Mouse (Mus musculus): ENCODE measurements around the gene 6720489N17Rik.
"Not testable (repeated sequence)": the region's sequence is repeated elsewhere in the genome, so short reads cannot be mapped to it uniquely, and the experiment has no call there.

6720489N17Rik gene

DNA sequence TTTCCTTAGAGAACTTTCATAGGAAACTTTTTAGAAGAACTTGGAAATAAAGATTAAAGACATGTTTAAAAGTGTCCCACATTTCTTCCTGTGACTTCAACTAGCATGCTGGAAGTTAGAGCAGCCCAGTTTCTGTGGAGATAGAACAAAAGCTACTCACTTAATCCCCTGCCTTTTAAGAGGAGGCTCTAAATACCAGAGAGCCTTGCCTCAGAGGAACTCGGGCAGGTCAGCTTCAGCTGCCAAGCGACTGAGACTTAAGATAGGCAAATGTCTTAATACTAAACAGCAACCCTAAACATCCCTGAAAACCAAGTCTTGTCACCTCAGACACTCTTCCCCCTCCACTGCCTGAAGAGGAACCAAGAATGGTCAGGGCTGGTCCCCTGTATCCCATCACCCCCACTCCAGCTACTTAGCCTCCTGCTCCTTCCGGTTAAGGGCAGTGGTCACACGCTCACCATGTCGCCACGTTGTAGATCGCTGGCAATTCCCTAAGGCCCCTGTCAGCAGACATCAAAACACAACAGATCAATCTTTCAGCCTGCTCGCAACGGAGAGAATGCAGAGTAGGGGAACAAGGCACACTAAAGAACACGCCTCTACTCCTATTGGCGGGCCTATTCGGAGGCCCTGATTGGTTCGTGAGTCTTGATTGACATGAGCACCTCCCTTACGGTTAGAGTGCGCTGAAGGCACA is at the start of gene 6720489N17Rik:
6720489N17Rik (minus strand) TSS at position 606 of the 700 bp plus-strand sequence.
- peak; percentile 81 for DNase-seq (ENCODE audit: extremely low spot score)

DNA sequence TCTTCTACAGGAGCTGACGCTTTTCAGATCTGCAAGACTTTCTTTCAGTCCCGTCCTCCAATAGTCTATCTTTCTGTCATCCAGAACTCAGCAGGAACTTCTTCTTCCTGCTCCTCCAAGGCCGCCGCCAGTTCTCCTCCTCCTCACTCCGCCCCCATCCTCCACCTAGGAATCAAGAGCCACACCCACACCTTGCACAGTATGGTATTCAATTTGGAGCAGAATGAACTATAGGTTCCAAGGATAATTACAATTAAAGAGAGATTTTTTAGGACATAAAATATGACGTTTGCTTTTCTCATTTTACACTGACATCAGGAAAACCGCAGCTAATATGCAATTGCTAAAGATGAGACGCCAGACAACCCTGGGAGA is 29.4 kb upstream of the 6720489N17Rik start:
- DNase-seq (ENCODE audit: extremely low spot score): no peak

DNA sequence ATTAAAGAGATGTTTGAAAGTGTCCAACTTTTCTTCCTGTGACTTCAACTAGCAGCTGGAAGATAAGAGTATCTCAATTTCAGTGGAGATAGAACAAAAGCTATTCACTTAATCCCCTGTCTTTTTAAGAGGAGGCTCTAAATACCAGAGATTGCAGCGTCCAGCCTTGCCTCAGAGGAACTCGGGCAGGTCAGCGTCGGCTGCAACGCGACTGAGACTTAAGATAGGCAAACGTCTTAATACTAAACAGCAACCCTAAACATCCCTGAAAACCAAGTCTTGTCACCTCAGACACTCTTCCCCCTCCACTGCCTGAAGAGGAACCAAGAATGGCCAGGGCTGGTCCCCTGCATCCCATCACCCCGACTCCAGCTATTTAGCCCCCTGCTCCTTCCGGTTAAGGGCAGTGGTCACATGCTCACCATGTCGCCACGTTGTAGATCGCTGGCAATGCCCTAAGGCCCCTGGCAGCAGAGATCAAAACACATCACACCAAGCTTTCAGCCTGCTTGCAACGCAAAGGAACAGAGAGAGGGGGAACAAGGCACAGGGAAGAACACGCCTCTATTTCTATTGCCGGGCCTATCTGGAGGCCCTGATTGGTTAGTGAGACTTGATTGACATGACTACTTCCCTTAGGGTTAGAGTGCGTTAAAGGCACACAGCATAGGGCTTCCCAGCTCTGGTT is 28.8 kb upstream of the 6720489N17Rik start:
- peak; percentile 75 for DNase-seq (ENCODE audit: extremely low spot score)

DNA sequence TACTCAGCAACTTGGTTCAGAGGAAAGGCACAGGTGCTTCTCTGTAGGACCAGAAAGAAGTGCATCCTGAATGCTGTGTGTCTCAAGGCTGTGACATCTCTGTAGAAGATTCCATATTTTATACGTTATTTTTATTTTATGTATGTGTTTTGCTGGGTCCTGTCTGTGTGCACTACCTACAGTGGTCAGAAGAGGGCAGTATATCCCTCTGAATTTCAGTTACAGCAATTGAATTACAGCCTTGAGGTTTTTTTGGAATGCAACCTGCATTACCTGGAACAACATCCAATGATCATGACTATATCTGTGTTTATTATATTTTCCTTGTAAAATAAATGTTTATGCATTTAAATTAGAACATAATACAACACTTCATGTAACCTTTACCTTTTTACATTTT is 3.1 kb upstream of the 6720489N17Rik start:
- peak; percentile 23 for DNase-seq (ENCODE audit: extremely low spot score)

DNA sequence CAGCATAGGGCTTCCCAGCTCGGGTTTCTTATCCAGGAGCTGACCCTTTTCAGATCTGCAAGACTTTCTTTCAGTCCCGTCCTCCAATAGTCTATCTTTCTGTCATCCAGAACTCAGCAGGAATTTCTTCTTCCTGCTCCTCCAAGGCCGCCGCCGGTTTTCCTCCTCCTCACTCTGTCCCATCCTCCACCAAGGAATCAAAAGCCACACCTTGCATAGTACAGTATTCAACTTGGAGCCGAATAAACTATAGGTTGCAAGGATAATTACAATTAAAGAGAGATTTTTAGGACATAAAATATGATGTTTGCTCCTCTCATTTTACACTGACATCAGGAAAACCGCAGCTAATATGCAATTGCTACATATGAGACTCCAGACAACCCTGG is 289 bp upstream of the 6720489N17Rik start:
- DNase-seq (ENCODE audit: extremely low spot score): peak; percentile 14

DNA sequence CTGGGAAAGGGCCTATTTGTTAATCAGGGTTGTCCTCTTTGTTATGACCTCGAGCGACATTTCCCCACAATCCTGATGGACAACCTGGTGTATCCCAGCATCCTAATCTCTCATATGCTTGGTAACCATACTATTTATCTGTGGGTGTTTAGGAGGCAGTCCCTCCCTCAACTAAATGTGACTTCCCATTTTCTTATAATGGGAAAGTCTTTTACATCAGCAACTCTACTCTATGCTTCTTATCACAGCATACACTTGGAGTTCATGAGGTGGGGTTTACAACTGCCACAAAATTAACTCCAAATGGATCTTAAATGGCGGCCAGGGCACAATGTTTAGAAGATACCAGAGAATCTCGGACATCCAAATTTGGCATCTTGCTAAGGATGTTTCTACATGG is 6.5 kb downstream of the 6720489N17Rik start:
- not testable (repeated sequence) for DNase-seq (ENCODE audit: extremely low spot score)

DNA sequence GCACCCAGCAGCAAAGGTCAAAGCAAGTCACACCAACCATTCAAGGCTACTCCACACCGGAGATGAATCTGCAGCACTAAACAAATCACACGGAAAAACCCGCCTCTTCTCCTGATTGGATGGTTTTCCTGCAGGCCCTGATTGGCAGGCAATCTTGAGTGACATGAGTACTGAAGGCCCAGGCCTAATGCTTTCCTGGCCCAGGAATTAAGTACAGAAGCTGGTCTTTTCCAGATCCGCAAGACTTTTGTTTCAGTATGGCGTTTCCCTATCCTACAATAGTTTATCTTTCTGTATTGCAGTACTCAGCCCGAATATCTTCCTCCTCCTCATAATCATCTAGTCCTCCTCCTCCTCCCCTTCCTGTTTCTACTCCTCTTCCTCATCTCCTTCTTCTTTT is 52.9 kb downstream of the 6720489N17Rik start, which contains the start of gene Zfp934:
Zfp934 (minus strand) TSS at position 101 of the 400 bp plus-strand sequence.
- not testable (repeated sequence) for DNase-seq (ENCODE audit: extremely low spot score)

DNA sequence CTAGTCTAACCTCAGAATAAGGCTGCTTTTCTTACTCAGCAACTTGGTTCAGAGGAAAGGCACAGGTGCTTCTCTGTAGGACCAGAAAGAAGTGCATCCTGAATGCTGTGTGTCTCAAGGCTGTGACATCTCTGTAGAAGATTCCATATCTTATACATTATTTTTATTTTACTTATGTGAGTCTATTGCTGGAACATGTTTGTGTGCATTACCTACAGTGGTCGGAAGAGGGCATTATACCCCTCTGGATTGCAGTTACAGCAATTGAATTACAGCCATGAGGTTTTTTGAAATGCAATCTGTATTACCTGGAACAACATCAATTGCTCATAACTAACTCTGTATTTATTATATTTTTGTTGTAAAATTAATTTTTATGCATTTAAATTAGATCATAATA is 62.3 kb downstream of the 6720489N17Rik start:
- DNase-seq (ENCODE audit: extremely low spot score): not testable (repeated sequence)

DNA sequence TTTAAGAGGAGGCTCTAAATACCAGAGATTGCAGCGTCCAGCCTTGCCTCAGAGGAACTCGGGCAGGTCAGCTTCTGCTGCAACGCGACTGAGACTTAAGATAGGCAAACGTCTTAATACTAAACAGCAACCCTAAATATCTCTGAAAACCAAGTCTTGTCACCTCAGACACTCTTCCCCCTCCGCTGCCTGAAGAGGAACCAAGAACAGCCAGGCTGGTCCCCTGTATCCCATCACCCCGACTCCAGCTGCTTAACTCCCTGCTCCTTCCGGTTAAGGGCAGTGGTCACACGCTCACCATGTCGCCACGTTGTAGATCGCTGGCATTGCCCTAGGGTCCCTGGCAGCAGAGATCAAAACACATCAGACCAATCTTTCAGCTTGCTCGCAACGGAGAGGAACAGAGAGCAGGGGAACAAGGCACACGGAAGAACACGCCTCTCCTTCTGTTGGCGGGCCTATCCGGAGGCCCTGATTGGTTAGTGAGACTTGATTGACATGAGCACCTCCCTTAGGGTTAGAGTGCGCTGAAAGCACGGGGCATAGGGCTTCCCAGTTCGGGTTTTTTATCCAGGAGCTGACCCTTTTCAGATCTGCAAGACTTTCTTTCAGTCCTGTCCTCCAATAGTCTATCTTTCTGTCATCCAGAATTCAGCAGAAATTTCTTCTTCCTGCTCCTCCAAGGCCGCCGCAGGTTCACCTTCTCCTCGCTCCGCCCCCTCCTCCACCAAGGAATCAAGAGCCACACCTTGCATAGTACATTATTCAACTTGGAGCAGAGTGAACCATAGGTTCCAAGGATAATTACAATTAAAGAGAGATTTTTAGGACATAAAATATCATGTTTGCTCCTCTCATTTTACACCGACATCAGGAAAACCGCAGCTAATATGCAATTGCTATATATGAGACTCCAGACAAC is 65.5 kb downstream of the 6720489N17Rik start, which contains the start of gene Zfp935:
Zfp935 (minus strand) TSS at position 323 of the 922 bp plus-strand sequence.
- DNase-seq (ENCODE audit: extremely low spot score): peak; percentile 27

All from embryo, embryonic 9.5 days (tissue).